Mouse (Mus musculus) neutrophil, adult 59 days (primary cell): ENCODE results near the gene Slc25a23. TPM values are rescaled to one million over a fixed set of nuclear protein-coding genes. Genes with fewer than 3 reads are reported as not detected.

Experiments used
- total RNA-seq, 2 experiments: library from RNA; stranded (reverse); gene quantifications; 1 replicate in 1 of 2; 2 replicates in 1 of 2; pipeline ENCODE4 v1.2.4; 2023

The Slc25a23 gene
- 1 to 10 TPM; 2.1 to 3.4 TPM for total RNA-seq

GRCm38 (mm10) chr17:57059486-57059977 lies at the start of gene Slc25a23:
Gene Slc25a23, minus strand, starts transcription at chr17:57059863.

DNA sequence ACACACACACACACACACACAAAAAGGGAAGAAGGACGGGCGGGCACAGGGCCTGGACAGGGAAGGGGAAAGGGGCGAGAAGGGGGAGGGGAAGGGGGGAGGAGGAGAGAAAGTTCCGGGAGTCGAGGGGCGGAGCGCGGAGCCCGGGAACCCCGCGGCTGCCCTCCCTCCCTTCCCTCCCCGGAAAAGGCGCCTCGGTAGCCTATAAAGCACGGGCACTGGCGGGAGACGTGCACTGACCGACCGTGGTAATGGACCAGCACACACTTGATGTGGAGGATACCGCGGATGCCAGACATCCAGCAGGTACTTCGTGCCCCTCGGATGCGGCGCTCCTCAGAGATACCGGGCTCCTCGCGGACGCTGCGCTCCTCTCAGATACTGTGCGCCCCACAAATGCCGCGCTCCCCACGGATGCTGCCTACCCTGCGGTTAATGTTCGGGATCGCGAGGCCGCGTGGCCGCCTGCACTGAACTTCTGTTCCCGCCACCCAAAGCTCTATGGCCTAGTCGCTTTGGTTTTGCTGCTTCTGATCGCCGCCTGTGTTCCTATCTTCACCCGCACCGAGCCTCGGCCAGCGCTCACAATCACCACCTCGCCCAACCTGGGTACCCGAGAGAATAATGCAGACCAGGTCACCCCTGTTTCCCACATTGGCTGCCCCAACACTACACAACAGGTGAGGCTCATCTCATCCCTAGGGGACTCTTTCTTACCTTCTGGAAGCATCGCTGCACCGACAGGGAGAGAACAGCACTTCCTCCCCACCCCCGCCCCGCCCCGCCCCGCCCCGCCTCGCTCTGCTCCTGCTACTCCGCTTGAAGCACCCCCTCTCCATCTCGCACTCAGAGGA lies 45.7 kb upstream of the Slc25a23 start, which contains the start of gene Tnfsf9:
Gene Tnfsf9, plus strand, starts transcription at position 145 of the 854 bp plus-strand sequence.

DNA sequence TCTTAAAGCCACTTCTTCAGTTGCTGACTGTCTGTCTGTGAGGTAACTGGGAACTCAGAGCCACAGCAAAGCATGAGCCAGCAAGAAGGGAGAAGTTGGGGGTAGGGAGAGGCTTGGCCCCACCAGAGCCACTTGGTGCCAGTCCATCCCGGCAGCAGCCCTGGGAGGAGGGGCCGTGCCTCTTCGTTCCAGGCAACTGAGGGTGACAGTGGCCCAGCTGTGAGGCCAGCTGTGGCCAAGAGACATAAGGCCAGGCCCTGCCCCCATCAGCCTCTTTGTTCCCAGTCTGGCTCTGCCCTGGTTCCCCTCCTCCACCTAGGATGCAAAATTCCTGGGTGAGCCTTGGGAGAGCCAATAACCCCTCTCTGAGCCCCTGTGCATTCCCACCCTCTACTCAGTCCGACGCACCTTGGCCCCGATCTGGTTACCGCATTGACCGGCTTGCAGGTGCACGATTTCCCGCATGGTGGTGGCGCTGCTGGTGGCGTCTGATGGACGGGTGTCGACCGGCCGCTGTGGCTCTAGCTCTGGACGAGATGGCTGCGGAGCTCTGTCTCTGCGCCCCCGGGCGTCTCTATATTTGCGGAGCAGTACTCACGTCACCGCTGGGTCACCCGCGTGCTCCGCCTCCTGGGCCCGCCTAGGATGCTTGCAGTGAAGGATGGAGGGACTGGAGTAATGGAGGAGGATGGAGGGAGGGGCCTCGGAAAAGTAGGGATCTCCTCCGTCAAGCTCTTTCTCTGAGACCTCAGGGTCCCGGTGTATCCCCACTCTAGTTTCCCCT lies 27.6 kb upstream of the Slc25a23 start, which contains the start of gene Tubb4a:
Gene Tubb4a, minus strand, starts transcription at position 734 of the 784 bp plus-strand sequence.

GRCm38 (mm10) chr17:57078336-57078735 lies 18.7 kb upstream of the Slc25a23 start, which contains the start of gene Dennd1c:
Gene Dennd1c, minus strand, starts transcription at chr17:57078514.

GRCm38 (mm10) chr17:57058891-57059485 lies 675 bp downstream of the Slc25a23 start, which contains the start of gene Crb3:
Gene Crb3, plus strand, starts transcription at chr17:57059105.

DNA sequence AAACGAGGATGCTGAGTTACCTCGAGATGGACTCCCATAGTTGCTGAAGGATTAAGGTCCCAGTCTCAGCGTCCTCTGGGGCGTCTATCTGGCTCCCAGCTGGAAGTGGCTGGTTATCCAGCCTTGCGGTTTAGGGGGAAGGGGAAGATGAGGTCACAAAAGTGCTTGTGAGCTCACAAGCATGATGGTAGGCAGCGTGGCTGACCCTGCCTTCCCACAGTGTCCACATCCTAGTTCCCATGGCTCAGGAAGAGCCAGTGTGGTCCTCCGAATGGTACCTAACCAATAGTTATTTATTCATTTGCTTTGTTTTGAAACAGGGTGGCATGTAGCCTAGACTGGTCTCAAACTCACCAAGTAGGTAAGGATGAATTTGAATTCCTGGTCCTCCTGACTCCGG lies 18.1 kb downstream of the Slc25a23 start, which contains the start of gene Slc25a41:
Gene Slc25a41, minus strand, starts transcription at position 101 of the 400 bp plus-strand sequence.

GRCm38 (mm10) chr17:57030931-57031660 lies 28.6 kb downstream of the Slc25a23 start, which contains the start of gene Khsrp:
Gene Khsrp, minus strand, starts transcription at chr17:57031522.

GRCm38 (mm10) chr17:57011236-57012141 lies 48.2 kb downstream of the Slc25a23 start, which contains the start of the genes Gtf2f1 and Gm17949:
Gene Gtf2f1, minus strand, starts transcription at chr17:57011288.
Gene Gm17949, plus strand, starts transcription at chr17:57011469.

DNA sequence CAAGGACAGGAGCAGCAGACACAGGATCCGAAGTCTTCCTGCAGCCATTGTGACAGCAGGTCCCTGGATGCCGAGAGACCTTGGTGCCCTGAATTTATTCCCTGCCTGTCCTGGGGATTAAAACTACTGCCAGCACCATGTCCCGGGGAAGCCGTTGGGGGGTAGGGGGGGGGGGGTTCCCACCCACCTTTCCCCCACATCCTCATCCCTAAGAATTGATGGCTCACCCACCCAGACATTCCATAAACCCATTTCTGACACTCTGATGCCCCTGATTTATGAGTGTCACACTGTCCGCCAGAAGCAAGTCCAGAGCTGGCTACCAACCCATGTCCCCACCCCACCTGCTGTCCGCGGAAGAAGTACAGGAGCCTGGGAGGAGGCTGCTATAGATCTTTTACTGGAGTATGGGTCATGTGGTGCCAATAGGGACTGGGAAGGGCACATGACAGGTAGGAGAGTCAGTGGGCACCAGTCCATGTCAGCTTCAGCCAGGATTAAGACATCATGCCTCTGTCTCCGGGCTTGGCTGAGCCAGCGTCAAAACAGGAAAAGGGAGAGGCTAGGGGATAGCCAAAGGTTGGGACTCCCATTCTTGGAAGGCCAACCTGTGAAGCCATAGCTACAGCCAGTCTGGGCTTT lies 59.6 kb downstream of the Slc25a23 start, which contains the start of gene Pspn:
Gene Pspn, minus strand, starts transcription at position 51 of the 642 bp plus-strand sequence.

DNA sequence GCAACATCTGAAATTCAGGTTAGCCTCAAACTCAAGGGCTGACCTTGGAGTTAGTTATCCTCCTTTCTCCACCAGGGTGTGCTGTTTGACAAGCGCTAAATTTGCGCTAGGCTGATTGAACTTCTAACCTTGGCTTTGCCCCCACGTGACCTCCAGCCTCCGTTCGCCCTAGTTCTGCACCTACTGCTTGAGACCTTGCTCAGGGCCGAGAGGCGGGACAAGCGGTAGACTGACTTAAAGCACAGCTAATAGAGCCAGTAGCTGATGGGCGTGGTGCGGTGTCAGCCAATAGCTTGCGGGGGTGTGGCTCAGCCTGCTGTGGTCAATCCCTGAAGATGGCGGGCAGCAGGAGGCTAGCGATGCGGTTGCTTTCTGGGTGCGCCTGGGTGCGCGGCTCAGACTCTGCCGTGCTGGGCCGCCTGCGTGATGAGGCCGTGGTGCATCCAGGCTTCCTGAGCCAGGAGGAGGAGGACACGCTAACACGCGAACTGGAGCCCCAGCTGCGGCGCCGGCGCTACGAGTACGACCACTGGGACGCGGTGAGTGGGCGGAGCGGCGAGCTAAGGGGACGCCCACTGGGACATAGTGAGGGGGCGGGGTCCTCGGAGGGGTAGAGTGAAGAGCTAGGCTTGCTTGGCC lies 62.5 kb downstream of the Slc25a23 start, which contains the start of gene Alkbh7:
Gene Alkbh7, plus strand, starts transcription at position 311 of the 639 bp plus-strand sequence.

Other genes starting within 250 kb of the Slc25a23 start
- gene Rfx2, start 228.8 kb downstream of the Slc25a23 start, total RNA-seq: 1 to 10 TPM; 6.2 to 7.4 TPM
- not detected for gene Acsbg2, start 185.4 kb downstream of the Slc25a23 start, total RNA-seq
- gene 1700061G19Rik, start 184.4 kb downstream of the Slc25a23 start, total RNA-seq: under 1 TPM in 1 of 2 experiments, not detected in 1; 0.13 TPM
- 10 to 100 TPM; 17.7 to 18.9 TPM for gene Mllt1, start 124.4 kb downstream of the Slc25a23 start, total RNA-seq
- not detected for gene Acer1, start 77.7 kb downstream of the Slc25a23 start, total RNA-seq
- gene Clpp, start 69.6 kb downstream of the Slc25a23 start, total RNA-seq: 10 to 100 TPM in 1 of 2 experiments, 1 to 10 TPM in 1; 9.5 to 11.6 TPM
- 10 to 100 TPM in 1 of 2 experiments, 1 to 10 TPM in 1; 5.6 to 10.1 TPM for gene Alkbh7, start 62.5 kb downstream of the Slc25a23 start, total RNA-seq
- gene Pspn, start 59.8 kb downstream of the Slc25a23 start, total RNA-seq: 1 to 10 TPM in 1 of 2 experiments, not detected in 1; 2.3 TPM
- 10 to 100 TPM; 48.4 to 52.2 TPM for gene Gtf2f1, start 48.6 kb downstream of the Slc25a23 start, total RNA-seq
- under 1 TPM; 0.31 to 0.33 TPM for gene Gm17949, start 48.4 kb downstream of the Slc25a23 start, total RNA-seq
- 10 to 100 TPM; 95.8 to 99.2 TPM for gene Khsrp, start 28.3 kb downstream of the Slc25a23 start, total RNA-seq
- gene Slc25a41, start 18.2 kb downstream of the Slc25a23 start, total RNA-seq: not detected
- under 1 TPM in 1 of 2 experiments, not detected in 1; 0.64 TPM for gene Crb3, start 758 bp downstream of the Slc25a23 start, total RNA-seq
- gene Dennd1c, start 18.7 kb upstream of the Slc25a23 start, total RNA-seq: 100 to 1,000 TPM; 190 to 192 TPM
- under 1 TPM in 1 of 2 experiments, not detected in 1; 0.16 TPM for gene Tubb4a, start 27.9 kb upstream of the Slc25a23 start, total RNA-seq
- gene Tnfsf9, start 45.5 kb upstream of the Slc25a23 start, total RNA-seq: 1 to 10 TPM; 2.6 to 3.0 TPM
- not detected for gene Cd70, start 89.9 kb upstream of the Slc25a23 start, total RNA-seq
- 10 to 100 TPM; 33.6 to 34.9 TPM for gene Tnfsf14, start 134.3 kb upstream of the Slc25a23 start, total RNA-seq
- 100 to 1,000 TPM; 489 to 508 TPM for gene C3, start 168.3 kb upstream of the Slc25a23 start, total RNA-seq
- gene Gpr108, start 188.6 kb upstream of the Slc25a23 start, total RNA-seq: 10 to 100 TPM; 52.0 to 56.1 TPM
- 1 to 10 TPM; 3.7 to 5.0 TPM for gene Trip10, start 189.6 kb upstream of the Slc25a23 start, total RNA-seq
- gene Vav1, start 219.2 kb upstream of the Slc25a23 start, total RNA-seq: 100 to 1,000 TPM; 162 to 170 TPM